Mouse (Mus musculus) liver, postnatal 0 days (tissue): ENCODE data around the gene Vac14.

ENCODE experiments used
- CTCF ChIP-seq: sonication (generic); IDR thresholded peaks from 2 replicates; pipeline ENCODE4 v1.5.1; 2016; ENCODE audit warnings: antibody characterized with exemption, low read depth
- EP300 ChIP-seq: IDR thresholded peaks from 2 replicates; pipeline ENCODE4 v1.6.1; 2016; ENCODE audit warnings: antibody characterized with exemption, low read depth, mild to moderate bottlenecking

GRCm38 (mm10) chr8:110699501-110699900, 81.1 kb downstream of the Vac14 start:
- TF ChIP-seq CTCF = no peak
- no peak for TF ChIP-seq EP300
